Mouse (Mus musculus): Measurements from ENCODE around the gene Tmem79. TPM values are rescaled to one million over a fixed set of nuclear protein-coding genes. Genes with fewer than 3 reads are reported as not detected.
"Not testable (repeated sequence)": the region's sequence is repeated elsewhere in the genome, so short reads cannot be mapped to it uniquely, and the experiment has no call there.

The Tmem79 gene
- polyA plus RNA-seq, 1 experiment from 2014 or later, result 7.4 TPM

- peak within 1 kb of the TSS; percentile 77 for H3K27ac ChIP-seq
Observed at GRCm38 (mm10) chr3:88296561-88297318, 39.2 kb downstream of the Tmem79 start, which contains the start of the genes Tsacc and Cct3. Gene Tsacc, minus strand, starts transcription at chr3:88296999. Gene Cct3, plus strand, starts transcription at chr3:88297116.

DNA sequence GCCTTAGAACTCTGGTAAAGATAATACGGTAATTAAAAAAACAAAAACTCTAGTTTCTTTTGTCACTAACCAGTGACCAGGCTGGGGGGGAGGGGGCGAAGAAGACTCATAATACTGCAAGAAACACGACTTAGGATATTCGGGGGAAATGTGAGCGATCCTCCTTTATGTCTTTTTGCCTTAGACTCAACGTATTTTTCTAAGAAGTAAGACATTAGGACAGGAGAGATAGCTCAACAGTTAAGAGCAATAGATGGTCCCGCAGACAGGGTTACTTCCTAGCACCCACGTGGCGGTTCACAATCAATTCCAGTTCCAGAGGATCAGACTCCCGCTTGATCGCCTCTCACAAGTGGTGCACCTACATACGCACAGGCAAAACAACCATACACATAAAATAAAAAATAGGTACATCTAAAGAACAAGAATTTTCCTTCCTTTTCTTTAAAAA is 39.8 kb downstream of the Tmem79 start:
- no peak for ATAC-seq (replicated peaks; ENCODE audit: low FRiP score, low read depth)
- peak overlapping the region; percentile 56 for H3K4me3 ChIP-seq (replicated peaks; ENCODE audit: low read depth, low read length)
- peaks cover 8% of the 10 kb centered on the region; the same call in 1 of the 2 replicates for H3K36me3 ChIP-seq (ENCODE audit: insufficient read depth, low read length)
- H3K9ac ChIP-seq (ENCODE audit: low read depth, low read length), result peak overlapping the region; percentile 42
- no peak for TF ChIP-seq CTCF (IDR thresholded peaks at IDR 0.05; ENCODE audit: low read depth)
- peaks cover 6% of the 10 kb centered on the region for H3K4me1 ChIP-seq (replicated peaks; ENCODE audit: insufficient read depth, low read length)
- WGBS, result 2% methylated on average over 12 of the region's 12 CpGs
- H3K9me3 ChIP-seq (replicated peaks; ENCODE audit: low read length), result no peaks in the 10 kb centered on the region
- H3K27me3 ChIP-seq (ENCODE audit: insufficient read depth, low read length), result no peaks in the 10 kb centered on the region
- DNase-seq (ENCODE audit: low spot score), result peak; percentile 78
- H3K27ac ChIP-seq, result peak overlapping the region; percentile 77
- H3K4me2 ChIP-seq (ENCODE audit: low read length), result peak overlapping the region; percentile 66

More at GRCm38 (mm10) chr3:88296561-88297318, 39.2 kb downstream of the Tmem79 start, which contains the start of the genes Tsacc and Cct3:
- Histone ChIP-seq H3K4me3 (replicated peaks; ENCODE audit: low read depth, low read length) (peak within 1 kb of the TSS; percentile 56), H3K4me2 (ENCODE audit: low read length) (peak within 1 kb of the TSS; percentile 66), H3K4me1 (replicated peaks; ENCODE audit: insufficient read depth, low read length) (peaks cover 6% of the 10 kb centered on the region), H3K9ac (ENCODE audit: low read depth, low read length) (peak within 1 kb of the TSS; percentile 74), H3K9me3 (replicated peaks; ENCODE audit: low read length) (no peaks in the 10 kb centered on the region), H3K27me3 (ENCODE audit: insufficient read depth, low read length) (no peaks in the 10 kb centered on the region), H3K36me3 (ENCODE audit: insufficient read depth, low read length) (peaks cover 14% of the 10 kb centered on the region; the same call in 1 of the 2 replicates)
- under 1% methylated on average over 44 of the region's 44 CpGs for WGBS
- DNase-seq (ENCODE audit: low spot score), result peak; percentile 100
- TF ChIP-seq CTCF (IDR thresholded peaks at IDR 0.05; ENCODE audit: low read depth), result peak; percentile 38
- peak; percentile 99 for ATAC-seq (replicated peaks; ENCODE audit: low FRiP score, low read depth)

- H3K4me1 ChIP-seq (replicated peaks; ENCODE audit: insufficient read depth, low read length); DNase-seq (ENCODE audit: low spot score); H3K4me3 ChIP-seq (replicated peaks; ENCODE audit: low read depth, low read length); H3K4me2 ChIP-seq (ENCODE audit: low read length); H3K36me3 ChIP-seq (ENCODE audit: insufficient read depth, low read length); H3K9me3 ChIP-seq (replicated peaks; ENCODE audit: low read length); H3K27ac ChIP-seq; H3K27me3 ChIP-seq (ENCODE audit: insufficient read depth, low read length); ATAC-seq (replicated peaks; ENCODE audit: low FRiP score, low read depth); H3K9ac ChIP-seq (ENCODE audit: low read depth, low read length): not testable (repeated sequence)
- WGBS, result 41% methylated on average over 1 of the region's 1 CpGs
Observed at GRCm38 (mm10) chr3:88295272-88295671, 40.7 kb downstream of the Tmem79 start.

DNA sequence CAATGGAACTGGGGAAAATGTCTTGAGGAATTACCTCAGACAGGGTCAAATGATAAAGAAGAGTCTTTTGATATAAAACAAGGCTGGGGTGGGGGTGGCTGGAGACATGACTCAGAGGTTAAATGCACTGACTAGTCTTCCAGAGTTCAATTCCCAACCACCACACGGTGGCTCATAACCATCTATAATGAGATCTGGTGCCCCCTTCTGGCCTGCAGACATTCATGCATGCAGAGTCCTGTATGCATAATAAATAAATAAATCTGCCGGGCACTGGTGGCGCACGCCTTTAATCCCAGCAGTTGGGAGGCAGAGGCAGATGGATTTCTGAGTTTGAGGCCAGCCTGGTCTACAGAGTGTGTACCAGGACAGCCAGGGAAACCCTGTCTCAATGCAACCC is 44.0 kb downstream of the Tmem79 start:
- DNase-seq (ENCODE audit: low spot score), result peak; percentile 43
- Histone ChIP-seq H3K4me1 (replicated peaks; ENCODE audit: insufficient read depth, low read length) (no peaks in the 10 kb centered on the region), H3K9me3 (replicated peaks; ENCODE audit: low read length) (no peaks in the 10 kb centered on the region), H3K27ac (no peak overlapping the region), H3K36me3 (ENCODE audit: insufficient read depth, low read length) (no peaks in the 10 kb centered on the region), H3K4me3 (replicated peaks; ENCODE audit: low read depth, low read length) (no peak overlapping the region), H3K9ac (ENCODE audit: low read depth, low read length) (no peak overlapping the region), H3K27me3 (ENCODE audit: insufficient read depth, low read length) (no peaks in the 10 kb centered on the region), H3K4me2 (ENCODE audit: low read length) (no peak overlapping the region)
- WGBS, result 59% methylated on average over 4 of the region's 4 CpGs
- TF ChIP-seq CTCF (IDR thresholded peaks at IDR 0.05; ENCODE audit: low read depth), result peak; percentile 62
- no peak for ATAC-seq (replicated peaks; ENCODE audit: low FRiP score, low read depth)

GRCm38 (mm10) chr3:88288133-88288713 is 47.7 kb downstream of the Tmem79 start:
- not testable (repeated sequence) for DNase-seq (ENCODE audit: low spot score); H3K9ac ChIP-seq (ENCODE audit: low read depth, low read length); H3K4me2 ChIP-seq (ENCODE audit: low read length); ATAC-seq (replicated peaks; ENCODE audit: low FRiP score, low read depth); H3K27me3 ChIP-seq (ENCODE audit: insufficient read depth, low read length); H3K9me3 ChIP-seq (replicated peaks; ENCODE audit: low read length); H3K27ac ChIP-seq; H3K4me1 ChIP-seq (replicated peaks; ENCODE audit: insufficient read depth, low read length); H3K36me3 ChIP-seq (ENCODE audit: insufficient read depth, low read length); H3K4me3 ChIP-seq (replicated peaks; ENCODE audit: low read depth, low read length)
- WGBS, result 79% methylated on average over 7 of the region's 10 CpGs

GRCm38 (mm10) chr3:88287110-88287509 is 48.8 kb downstream of the Tmem79 start, which contains the start of gene Gm38392:
Gene Gm38392, minus strand, starts transcription at chr3:88287210.
- Histone ChIP-seq H3K4me3 (replicated peaks; ENCODE audit: low read depth, low read length) (no peak within 1 kb of the TSS), H3K4me2 (ENCODE audit: low read length) (no peak within 1 kb of the TSS), H3K36me3 (ENCODE audit: insufficient read depth, low read length) (no peaks in the 10 kb centered on the region), H3K27me3 (ENCODE audit: insufficient read depth, low read length) (no peaks in the 10 kb centered on the region), H3K4me1 (replicated peaks; ENCODE audit: insufficient read depth, low read length) (no peaks in the 10 kb centered on the region), H3K27ac (no peak within 1 kb of the TSS), H3K9ac (ENCODE audit: low read depth, low read length) (no peak within 1 kb of the TSS), H3K9me3 (replicated peaks; ENCODE audit: low read length) (no peaks in the 10 kb centered on the region)
- ATAC-seq (replicated peaks; ENCODE audit: low FRiP score, low read depth) (no peak), DNase-seq (ENCODE audit: low spot score) (no peak)
- WGBS, result 95% methylated on average over 4 of the region's 4 CpGs
- TF ChIP-seq CTCF (IDR thresholded peaks at IDR 0.05; ENCODE audit: low read depth), result no peak

- H3K36me3 ChIP-seq (ENCODE audit: insufficient read depth, low read length); H3K4me1 ChIP-seq (replicated peaks; ENCODE audit: insufficient read depth, low read length); ATAC-seq (replicated peaks; ENCODE audit: low FRiP score, low read depth); DNase-seq (ENCODE audit: low spot score); H3K27me3 ChIP-seq (ENCODE audit: insufficient read depth, low read length); H3K4me2 ChIP-seq (ENCODE audit: low read length); H3K27ac ChIP-seq; H3K9ac ChIP-seq (ENCODE audit: low read depth, low read length); H3K9me3 ChIP-seq (replicated peaks; ENCODE audit: low read length); H3K4me3 ChIP-seq (replicated peaks; ENCODE audit: low read depth, low read length): not testable (repeated sequence)
- WGBS, result no CpG with 5 or more reads among the region's 2 CpGs
Observed at GRCm38 (mm10) chr3:88285565-88285895, 50.4 kb downstream of the Tmem79 start.

DNA sequence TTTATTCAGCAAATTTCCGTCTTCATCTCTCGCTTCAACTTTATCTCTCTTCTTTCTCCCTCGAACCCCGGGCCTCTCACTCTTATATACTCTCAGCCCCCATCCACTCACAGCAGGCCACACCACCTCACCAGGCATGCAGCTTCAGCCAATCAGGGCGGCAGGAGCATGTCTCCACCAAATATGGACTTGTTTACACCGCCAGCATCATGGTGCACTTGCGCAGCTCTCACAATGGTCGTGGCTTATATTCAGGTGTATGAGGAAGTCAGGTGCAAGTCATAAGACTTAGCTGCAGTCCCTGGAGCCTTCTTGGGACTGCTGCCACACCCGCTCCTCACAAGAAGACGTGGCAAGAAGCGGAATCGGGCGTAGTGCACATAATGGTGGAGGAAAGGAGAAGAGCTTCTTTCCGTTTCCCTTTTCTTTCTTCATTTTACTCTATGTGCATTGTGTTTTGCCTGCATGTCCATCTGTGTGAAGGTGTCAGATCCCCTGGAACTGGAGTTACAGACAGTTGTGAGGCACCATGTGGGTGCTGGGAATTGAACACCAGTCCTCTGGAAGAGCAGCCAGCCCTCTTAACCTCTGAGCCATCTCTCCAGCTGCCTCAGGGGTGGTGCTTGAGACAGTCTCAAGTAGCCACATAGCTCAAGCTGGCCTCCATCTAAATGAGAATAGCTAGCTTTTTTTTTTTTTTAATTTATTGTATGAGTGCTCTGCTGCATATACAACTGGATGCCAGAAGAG is 51.0 kb downstream of the Tmem79 start:
- H3K9me3 ChIP-seq (replicated peaks; ENCODE audit: low read length); DNase-seq (ENCODE audit: low spot score); ATAC-seq (replicated peaks; ENCODE audit: low FRiP score, low read depth); H3K4me2 ChIP-seq (ENCODE audit: low read length); H3K4me3 ChIP-seq (replicated peaks; ENCODE audit: low read depth, low read length); H3K27ac ChIP-seq; H3K4me1 ChIP-seq (replicated peaks; ENCODE audit: insufficient read depth, low read length); H3K36me3 ChIP-seq (ENCODE audit: insufficient read depth, low read length); H3K27me3 ChIP-seq (ENCODE audit: insufficient read depth, low read length); H3K9ac ChIP-seq (ENCODE audit: low read depth, low read length): not testable (repeated sequence)
- 95% methylated on average over 14 of the region's 14 CpGs for WGBS

Data from kidney, postnatal 0 days (tissue).